Mouse (Mus musculus): ENCODE data around the gene Tmem98.

DNA sequence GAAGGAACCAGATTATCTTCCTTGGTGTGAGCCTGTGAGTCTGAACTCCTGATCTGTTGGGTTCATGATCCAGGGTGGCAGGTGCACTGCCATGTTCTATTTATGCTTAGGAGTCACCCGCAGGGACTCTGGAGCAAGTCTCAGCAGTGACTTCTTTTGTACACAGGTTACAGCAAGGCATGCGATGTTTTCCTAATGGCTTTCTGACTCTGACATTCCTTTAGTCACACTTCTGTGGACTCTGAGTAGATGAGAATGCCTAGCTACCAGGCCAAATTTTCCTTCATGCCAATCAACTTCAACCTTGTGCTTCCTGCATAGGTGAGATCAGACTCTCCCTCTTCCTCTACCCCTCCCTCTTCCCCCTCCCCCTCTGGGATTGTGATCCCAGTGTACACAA is 25.4 kb downstream of the Tmem98 start:
- TF ChIP-seq POLR2A (IDR thresholded peaks at IDR 0.05; ENCODE audit: low read depth, low read length) = no peak
- no peak for TF ChIP-seq CTCF (IDR thresholded peaks at IDR 0.05; ENCODE audit: extremely low read depth, insufficient read depth, insufficient read length, insufficient replicate concordance)

All from spleen, adult 2 months (tissue).